Comparison of ENCODE assay signal across 8 mouse cellular contexts in the genomic region with DNA sequence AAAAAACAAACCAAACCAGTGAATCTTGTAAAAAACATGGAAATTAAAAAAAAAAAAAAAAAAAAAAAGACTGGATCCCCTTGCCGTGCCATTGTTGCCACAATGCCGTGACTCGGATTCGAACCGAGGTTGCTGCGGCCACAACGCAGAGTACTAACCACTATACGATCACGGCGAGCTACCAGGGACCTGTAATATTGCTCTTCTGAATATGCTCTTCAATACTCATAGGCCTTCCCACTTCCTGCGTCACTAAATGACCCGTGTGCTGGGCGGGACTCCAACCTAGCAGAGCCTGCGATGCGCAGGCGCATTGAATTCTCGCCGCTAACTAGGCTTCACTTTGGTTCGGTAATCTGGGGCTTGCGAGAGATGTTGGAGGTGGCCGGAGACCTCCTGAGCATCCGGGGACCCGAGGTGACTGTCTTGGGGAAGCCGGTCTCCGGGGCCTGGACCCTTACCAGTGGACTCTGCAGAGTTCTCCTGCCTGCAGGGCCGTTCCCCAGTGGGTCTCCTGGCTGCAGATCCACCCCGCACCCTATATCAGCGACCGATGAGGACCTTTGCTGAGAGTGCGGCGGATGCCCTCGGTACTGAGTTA. TPM values are rescaled to one million over a fixed set of nuclear protein-coding genes. Genes with fewer than 3 reads are reported as not detected.
DNase-seq lines count a peak whose midpoint lies in the region; ATAC-seq and TF ChIP-seq lines count a peak whose summit lies in the region.

No protein-coding gene starts in this region.

- no peak for TF ChIP-seq POLR2A in ES-Bruce4 (IDR thresholded peaks at IDR 0.05; ENCODE audit: insufficient read depth, low read length)
- TF ChIP-seq POLR2A in lung, adult 2 months (IDR thresholded peaks at IDR 0.05; ENCODE audit: borderline replicate concordance, extremely low read depth, low read depth, low read length): peak; percentile 58; the same call in 1 of the 2 replicates

- H3K36me3 ChIP-seq in ES-Bruce4 (ENCODE audit: control insufficient read depth, insufficient read depth, low read length, poor library complexity, severe bottlenecking): no peaks in the 10 kb centered on the region
- no peaks in the 10 kb centered on the region for H3K36me3 ChIP-seq in forebrain, embryonic 14.5 days (ENCODE audit: control insufficient read depth, insufficient read depth, low read length)

- intact Hi-C loops in heart, postnatal 25 days (cut with DNase I): loop anchor here (5.0 to 10.0 kb wide), 3 partner anchors 249 to 1037 kb away; partner anchors contain the start of genes Ell3 and Serf2

- under 1% methylated on average over 32 of the region's 32 CpGs for WGBS in forebrain, embryonic 14.5 days
- WGBS in lung, adult 2 months: under 1% methylated on average over 32 of the region's 32 CpGs

- no peak for TF ChIP-seq CTCF in ES-Bruce4 (IDR thresholded peaks at IDR 0.05; ENCODE audit: low read depth, low read length)
- TF ChIP-seq CTCF in lung, adult 2 months (IDR thresholded peaks at IDR 0.05; ENCODE audit: insufficient read depth, low read length): no peak

- no peaks in the 10 kb centered on the region for H3K4me1 ChIP-seq in ES-Bruce4 (ENCODE audit: control insufficient read depth, insufficient read depth, low read length)
- H3K4me1 ChIP-seq in forebrain, embryonic 14.5 days (ENCODE audit: control insufficient read depth, insufficient read depth, low read length): no peaks in the 10 kb centered on the region
- peaks cover 2% of the 10 kb centered on the region; the same call in 1 of the 2 replicates for H3K4me1 ChIP-seq in lung, adult 2 months (ENCODE audit: control insufficient read depth, insufficient read depth, low read length)

- peak overlapping the region; percentile 79 for H3K4me2 ChIP-seq in forebrain, embryonic 14.5 days (ENCODE audit: low read length)

- peak; percentile 99 for DNase-seq in forebrain, embryonic 14.5 days (ENCODE audit: low spot score)
- peak; percentile 91 for DNase-seq in heart, postnatal 25 days (ENCODE audit: low spot score)
- DNase-seq in layer of hippocampus, adult 18-20 months (ENCODE audit: low spot score in 2 of 2): peak; percentile 96 to 99
- DNase-seq in lung, adult 2 months: peak; percentile 89
- DNase-seq in thymus, adult 18-20 months: peak; percentile 87 to 93

- peak overlapping the region; percentile 72 for H3K9ac ChIP-seq in ES-Bruce4 (ENCODE audit: low read depth, poor library complexity, severe bottlenecking)
- peak overlapping the region; percentile 71 for H3K9ac ChIP-seq in forebrain, embryonic 14.5 days (ENCODE audit: low read length)

- H3K27ac ChIP-seq in ES-Bruce4 (ENCODE audit: insufficient read depth, low read length): no peak overlapping the region
- H3K27ac ChIP-seq in forebrain, embryonic 14.5 days (ENCODE audit: low read depth, low read length): peak overlapping the region; percentile 80

- peak overlapping the region; percentile 89 for H3K4me3 ChIP-seq in ES-Bruce4 (ENCODE audit: low read depth, low read length)
- H3K4me3 ChIP-seq in forebrain, embryonic 14.5 days (ENCODE audit: low read depth, low read length): peak overlapping the region; percentile 65
- H3K4me3 ChIP-seq in lung, adult 2 months (replicated peaks; ENCODE audit: extremely low read depth, low read depth, low read length): peak overlapping the region; percentile 69

- ATAC-seq in cerebellum, adult (ENCODE audit: insufficient number of reproducible peaks, low FRiP score, low TSS enrichment): peak; percentile 77
- ATAC-seq in forebrain, embryonic 14.5 days: peak; percentile 83
- peak; percentile 77 for ATAC-seq in neutrophil, adult 5-6 weeks (ENCODE audit: extremely low read depth, insufficient number of reproducible peaks, low FRiP score, poor library complexity, severe bottlenecking)

- no peaks in the 10 kb centered on the region for H3K27me3 ChIP-seq in ES-Bruce4 (ENCODE audit: control insufficient read depth, insufficient read depth, low read length, poor library complexity, severe bottlenecking)
- peaks cover 3% of the 10 kb centered on the region; the same call in 1 of the 2 replicates for H3K27me3 ChIP-seq in forebrain, embryonic 14.5 days (replicated peaks; ENCODE audit: control insufficient read depth, insufficient read depth, low read length)

- no peak for TF ChIP-seq EP300 in ES-Bruce4 (IDR thresholded peaks at IDR 0.05; ENCODE audit: insufficient read depth, low read depth, low read length)

- H3K9me3 ChIP-seq in ES-Bruce4 (replicated peaks; ENCODE audit: control insufficient read depth, insufficient read depth, low read length, poor library complexity, severe bottlenecking): no peaks in the 10 kb centered on the region
- no peaks in the 10 kb centered on the region for H3K9me3 ChIP-seq in forebrain, embryonic 14.5 days (replicated peaks; ENCODE audit: control insufficient read depth, low read length)

RNA-seq across cellular contexts. Expression of gene Shf, which starts 6.5 kb away (rescaled TPM):
- 3.7 and 6.0 TPM in 2 replicates for polyA plus RNA-seq in ES-Bruce4 (2011; ENCODE audit: insufficient read depth, insufficient read length, low read depth, missing spikeins)
- polyA plus RNA-seq in forebrain, embryonic 14.5 days (2014; fragmentation: Nextera tagmentation; extraction: Ambion mirVana): 9.7 and 12.4 TPM in 2 replicates
- 1 to 10 TPM; 3.7 to 6.6 TPM for total RNA-seq in heart, postnatal 25 days (2021)
- total RNA-seq in layer of hippocampus, adult 18-20 months (2021): 10 to 100 TPM; 58.8 to 61.2 TPM
- 4.5 and 6.4 TPM in 2 replicates for polyA plus RNA-seq in lung, adult 2 months (2012; rRNA removed)
- total RNA-seq in neutrophil, adult 5-6 weeks (2017): 1.6 and 4.5 TPM in 2 replicates

RNA-seq across cellular contexts. Expression of gene Slc28a2, which starts 50.8 kb away (rescaled TPM):
- not detected in 2 replicates for polyA plus RNA-seq in ES-Bruce4 (2011; ENCODE audit: insufficient read depth, insufficient read length, low read depth, missing spikeins)
- polyA plus RNA-seq in forebrain, embryonic 14.5 days (2014; fragmentation: Nextera tagmentation; extraction: Ambion mirVana): not detected in 2 replicates
- 10 to 100 TPM; 18.8 to 23.8 TPM for total RNA-seq in heart, postnatal 25 days (2021)
- under 1 TPM; 0.10 to 0.13 TPM for total RNA-seq in layer of hippocampus, adult 18-20 months (2021)
- 1.5 and 2.7 TPM in 2 replicates for polyA plus RNA-seq in lung, adult 2 months (2012; rRNA removed)
- total RNA-seq in neutrophil, adult 5-6 weeks (2017): 146 and 148 TPM in 2 replicates

Comparison
In these comparisons a context has a peak if more than half of its experiments do, and no peak if none do; other contexts are left out.
1. RNA of gene Shf, which starts 6.5 kb away (total RNA-seq): 58.8 to 61.2 TPM in layer of hippocampus, adult 18-20 months; 3.7 to 6.6 TPM in heart, postnatal 25 days and 1.6 to 4.5 TPM in neutrophil, adult 5-6 weeks; every median in the first group is over 4 times any median in the second.
2. RNA of gene Slc28a2, which starts 50.8 kb away (total RNA-seq): 146 to 148 TPM in neutrophil, adult 5-6 weeks and 18.8 to 23.8 TPM in heart, postnatal 25 days; 0.10 to 0.13 TPM in layer of hippocampus, adult 18-20 months; every median in the first group is over 10 times any median in the second.
3. Peak in every context shown above with its lines, with median percentiles within 50 percentile points of each other: H3K4me3 ChIP-seq, ATAC-seq and DNase-seq.